Mouse (Mus musculus) olfactory bulb, adult 2 months (tissue): Measurements from ENCODE around the gene Ccdc157.

Experiments used
- CTCF ChIP-seq: fragments of 200-500 bp; IDR thresholded peaks from 2 replicates; pipeline ENCODE4 v1.5.1; 2012; ENCODE audit warnings: low read depth, mild to moderate bottlenecking, low read length, moderate library complexity; ENCODE audit not compliant: insufficient read depth
- POLR2A ChIP-seq: fragments of 200-500 bp; IDR thresholded peaks from 2 replicates; pipeline ENCODE4 v1.6.1; 2012; ENCODE audit warnings: mild to moderate bottlenecking, low read depth, low read length, moderate library complexity; ENCODE audit not compliant: insufficient read depth

DNA sequence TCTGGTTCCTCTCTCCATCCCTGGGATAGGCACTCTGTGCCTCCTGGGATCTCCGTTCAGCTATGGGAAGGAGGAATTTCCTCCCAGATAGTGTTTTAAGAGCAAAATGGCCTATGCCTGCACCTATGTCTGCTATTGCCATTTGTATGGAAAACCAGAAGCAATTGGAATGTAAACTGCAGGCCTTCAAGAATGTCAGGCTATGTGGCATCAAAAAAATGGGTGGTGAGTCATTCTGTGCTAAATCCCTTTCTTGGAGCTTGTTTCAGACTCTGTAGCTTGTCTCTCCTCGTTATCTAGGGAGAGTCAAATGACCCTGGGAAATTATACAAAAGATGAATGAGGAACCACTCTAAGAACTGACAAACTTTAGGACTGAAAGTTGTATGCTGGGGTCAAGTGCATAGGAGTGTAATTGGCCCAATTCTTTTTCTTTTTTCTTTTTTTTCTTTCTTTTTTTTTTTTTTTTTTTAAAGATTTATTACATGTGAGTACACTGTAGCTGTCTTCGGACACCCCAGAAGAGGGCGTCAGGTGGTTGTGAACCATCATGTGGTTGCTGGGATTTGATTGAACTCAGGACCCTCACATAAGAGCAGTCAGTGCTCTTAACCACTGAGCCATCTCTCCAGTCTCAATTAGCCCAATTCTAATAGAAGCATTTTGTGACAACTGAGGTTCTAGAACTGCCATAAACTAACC, 24.3 kb upstream of the Ccdc157 start:
- TF ChIP-seq CTCF (no peak), POLR2A (no peak)
